In the genomic region with DNA sequence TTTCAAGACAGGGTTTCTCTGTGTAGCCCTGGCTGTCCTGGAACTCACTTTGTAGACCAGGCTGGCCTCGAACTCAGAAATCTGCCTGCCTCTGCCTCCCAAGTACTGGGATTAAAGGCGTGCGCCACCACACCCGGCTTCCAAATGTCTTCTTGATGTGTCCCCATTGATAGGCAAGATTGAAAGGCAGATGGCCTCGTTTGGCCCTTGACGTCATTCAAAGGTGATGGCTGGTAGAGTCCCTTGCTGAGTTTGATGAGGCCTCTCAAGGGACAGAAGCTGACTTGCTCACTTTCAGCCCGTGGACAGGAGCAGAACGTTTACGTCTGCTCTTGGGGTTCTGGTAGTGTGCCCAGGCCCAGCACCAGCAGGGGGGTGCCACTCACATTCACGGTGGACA, we compare ENCODE assay signal across 3 mouse cellular contexts.
DNase-seq lines count a peak whose midpoint lies in the region.

No protein-coding gene starts in this region.

- DNase-seq in ES-CJ7 (ENCODE audit: low read depth, low spot score) = peak; percentile 65
- peak; percentile 43 for DNase-seq in R1 (ENCODE audit: low read depth, low spot score)
- DNase-seq in ZHBTc4 (ENCODE audit: low read depth, low spot score) = peak; percentile 71
